20 mouse cellular contexts compared by ENCODE assay signal in genomic region chr12:83364771-83365170, GRCm38 (mm10).
DNase-seq lines count a peak whose midpoint lies in the region; ATAC-seq and TF ChIP-seq lines count a peak whose summit lies in the region.
"Had no signal": no experiment of that assay in that cellular context is flagged by ENCODE, and none has a peak within 500 bp of the region (broad histone marks: within the 10 kb centered on the region; RNA-seq: fewer than 3 reads in every experiment).

No protein-coding gene starts in this region.

- no peak overlapping the region for H3K27ac ChIP-seq in kidney, postnatal 0 days
- no peak overlapping the region for H3K27ac ChIP-seq in CH12.LX (ENCODE audit: insufficient read depth, low read depth)
- no peak overlapping the region for H3K27ac ChIP-seq in midbrain, embryonic 13.5 days
- H3K27ac ChIP-seq: heart, embryonic 15.5 days; hindbrain, embryonic 10.5 days; limb, embryonic 12.5 days; stomach, embryonic 15.5 days had no signal

- H3K4me1 ChIP-seq in kidney, postnatal 0 days (replicated peaks; ENCODE audit: insufficient read depth, low read length): no peaks in the 10 kb centered on the region
- H3K4me1 ChIP-seq in CH12.LX (ENCODE audit: control insufficient read depth in 1 of 2, insufficient read depth in 2 of 2): peaks cover 0 to 3% of the 10 kb centered on the region in 2 experiments; a peak in 1 of 4 replicates
- no peaks in the 10 kb centered on the region for H3K4me1 ChIP-seq in midbrain, embryonic 13.5 days (replicated peaks)
- H3K4me1 ChIP-seq: heart, embryonic 15.5 days; limb, embryonic 12.5 days; stomach, embryonic 15.5 days had no signal

- in situ Hi-C loops in CH12.LX (cut with MboI; ENCODE audit: low pct_ligation_motif_present, low pct_unique_long_range_greater_than_20kb, low sequenced_read_pairs): no loop called here

- dilution Hi-C loops in CH12.LX (cut with MboI; ENCODE audit: extremely low pct_ligation_motif_present, extremely low pct_unique_long_range_greater_than_20kb, low sequenced_read_pairs): no loop called here

- 73% methylated on average over 3 of the region's 3 CpGs for WGBS in kidney, postnatal 0 days
- 64% methylated on average over 3 of the region's 3 CpGs for WGBS in midbrain, embryonic 13.5 days

- no peaks in the 10 kb centered on the region for H3K79me2 ChIP-seq in CH12.LX (replicated peaks; ENCODE audit: control insufficient read depth, extremely low read depth, insufficient read depth, poor library complexity, severe bottlenecking)

- TF ChIP-seq CTCF in kidney, postnatal 0 days (IDR thresholded peaks at IDR 0.05; ENCODE audit: low read depth): peak; percentile 14; the same call in 1 of the 2 replicates
- TF ChIP-seq CTCF in CH12.LX (conservative IDR thresholded peaks at IDR 0.05 in 1 of 2, IDR thresholded peaks at IDR 0.05 in 1 of 2; ENCODE audit: low read depth in 2 of 2, low read length in 2 of 2): peak; percentile 8 to 28; a peak in 1 of 4 replicates

- no peak for ATAC-seq in kidney, postnatal 0 days (replicated peaks; ENCODE audit: low FRiP score, low read depth)
- no peak for ATAC-seq in midbrain, embryonic 13.5 days
- ATAC-seq: activated CD4-positive, CD25-positive, alpha-beta regulatory T cell, adult 4 months; midbrain, embryonic 16.5 days had no signal

- H3K9me3 ChIP-seq in kidney, postnatal 0 days (replicated peaks; ENCODE audit: low read length): no peaks in the 10 kb centered on the region; the same call in 1 of the 2 replicates
- H3K9me3 ChIP-seq in CH12.LX (replicated peaks; ENCODE audit: low read length): peaks cover 4% of the 10 kb centered on the region
- H3K9me3 ChIP-seq in midbrain, embryonic 13.5 days: peaks cover 4% of the 10 kb centered on the region; the same call in 1 of the 2 replicates
- H3K9me3 ChIP-seq: stomach, embryonic 15.5 days had no signal

- H3K9ac ChIP-seq in kidney, postnatal 0 days (ENCODE audit: low read depth, low read length): no peak overlapping the region
- no peak overlapping the region for H3K9ac ChIP-seq in CH12.LX (ENCODE audit: insufficient read depth, low read depth)
- no peak overlapping the region for H3K9ac ChIP-seq in midbrain, embryonic 13.5 days (replicated peaks)
- H3K9ac ChIP-seq: heart, embryonic 15.5 days; limb, embryonic 12.5 days; stomach, embryonic 15.5 days had no signal

- no peak overlapping the region for H3K4me3 ChIP-seq in kidney, postnatal 0 days (replicated peaks; ENCODE audit: low read depth, low read length)
- no peak overlapping the region for H3K4me3 ChIP-seq in CH12.LX (replicated peaks in 1 of 3; ENCODE audit: low read depth in 2 of 3, low read length in 2 of 3, poor library complexity in 1 of 3)
- H3K4me3 ChIP-seq in midbrain, embryonic 13.5 days (replicated peaks): no peak overlapping the region
- H3K4me3 ChIP-seq: heart, embryonic 15.5 days; hindbrain, embryonic 10.5 days; limb, embryonic 12.5 days; stomach, embryonic 15.5 days had no signal

- no peak for DNase-seq in kidney, postnatal 0 days (ENCODE audit: low spot score)
- no peak for DNase-seq in kidney, adult 18-20 months
- DNase-seq in A20 (ENCODE audit: low read depth, low spot score) (peak; percentile 4), CH12.LX (ENCODE audit: extremely low read depth) (no peak), R1 (ENCODE audit: low read depth, low spot score) (peak; percentile 58)
- no peak for DNase-seq in thymus, postnatal 4 days
- no peak for DNase-seq in urinary bladder, postnatal 25 days (ENCODE audit: low spot score)
- DNase-seq: adrenal gland, postnatal 10 days; cerebellum, postnatal 14 days; kidney, adult 9 months; kidney, postnatal 36 days; lung, postnatal 10 days; right cerebral cortex, postnatal 14 days had no signal

- no peak overlapping the region for H3K4me2 ChIP-seq in kidney, postnatal 0 days (ENCODE audit: low read length)
- no peak overlapping the region for H3K4me2 ChIP-seq in CH12.LX (ENCODE audit: insufficient read depth, low read depth, poor library complexity, severe bottlenecking)
- no peak overlapping the region for H3K4me2 ChIP-seq in midbrain, embryonic 13.5 days (replicated peaks)
- H3K4me2 ChIP-seq: heart, embryonic 15.5 days; limb, embryonic 12.5 days; stomach, embryonic 15.5 days had no signal

- no peaks in the 10 kb centered on the region; the same call in 1 of the 2 replicates for H3K36me3 ChIP-seq in kidney, postnatal 0 days (ENCODE audit: insufficient read depth, low read length)
- no peaks in the 10 kb centered on the region for H3K36me3 ChIP-seq in CH12.LX (replicated peaks in 1 of 2; ENCODE audit: control insufficient read depth in 1 of 2, insufficient read depth in 1 of 2, low read length in 1 of 2)
- 0 out of 2 replicates have a peak, but pooled peaks cover 3% of the 10 kb centered on the region for H3K36me3 ChIP-seq in midbrain, embryonic 13.5 days
- H3K36me3 ChIP-seq: hindbrain, embryonic 10.5 days; limb, embryonic 12.5 days; stomach, embryonic 15.5 days had no signal

- no peak for TF ChIP-seq RAD21 in CH12.LX (IDR thresholded peaks at IDR 0.05; ENCODE audit: low read depth, low read length)

- TF ChIP-seq POLR2A in CH12.LX (IDR thresholded peaks at IDR 0.05; ENCODE audit: low read depth, low read length): no peak

- no peak for TF ChIP-seq EP300 in CH12.LX (IDR thresholded peaks at IDR 0.05; ENCODE audit: low read length)

- no peaks in the 10 kb centered on the region for H3K27me3 ChIP-seq in kidney, postnatal 0 days (ENCODE audit: insufficient read depth, low read length)
- H3K27me3 ChIP-seq in CH12.LX (replicated peaks): no peaks in the 10 kb centered on the region
- H3K27me3 ChIP-seq in midbrain, embryonic 13.5 days: no peaks in the 10 kb centered on the region
- H3K27me3 ChIP-seq: heart, embryonic 15.5 days; limb, embryonic 12.5 days; stomach, embryonic 15.5 days had no signal

TF ChIP-seq in CH12.LX, 34 proteins besides CTCF, POLR2A, EP300 and RAD21:
- TF ChIP-seq SMC3 (IDR thresholded peaks at IDR 0.05; ENCODE audit: low read depth, low read length): no peak
- no peak for TF ChIP-seq NELFE (IDR thresholded peaks at IDR 0.05; ENCODE audit: low read depth, low read length)
- no peak for TF ChIP-seq JUN (IDR thresholded peaks at IDR 0.05; ENCODE audit: insufficient read depth, low read depth, low read length)
- TF ChIP-seq ZNF384 (IDR thresholded peaks at IDR 0.05; ENCODE audit: low read depth, low read length): no peak
- no peak for TF ChIP-seq GABPA (IDR thresholded peaks at IDR 0.05; ENCODE audit: insufficient replicate concordance, low read depth, low read length)
- TF ChIP-seq ZKSCAN1 (IDR thresholded peaks at IDR 0.05; ENCODE audit: borderline replicate concordance, low read depth, low read length): no peak
- no peak for TF ChIP-seq KAT2A (IDR thresholded peaks at IDR 0.05; ENCODE audit: insufficient replicate concordance, low read length)
- no peak for TF ChIP-seq NRF1 (IDR thresholded peaks at IDR 0.05; ENCODE audit: low read depth, low read length)
- no peak for TF ChIP-seq MAFK (IDR thresholded peaks at IDR 0.05; ENCODE audit: insufficient replicate concordance, low read length)
- no peak for TF ChIP-seq CHD1 (IDR thresholded peaks at IDR 0.05; ENCODE audit: low read depth, low read length)
- TF ChIP-seq POLR2AphosphoS2 (IDR thresholded peaks at IDR 0.05; ENCODE audit: low read depth, low read length): no peak
- TF ChIP-seq RCOR1 (conservative IDR thresholded peaks at IDR 0.05; ENCODE audit: low read depth, low read length): no peak
- no peak for TF ChIP-seq IRF4 (IDR thresholded peaks at IDR 0.05; ENCODE audit: low read depth, low read length)
- no peak for TF ChIP-seq MAZ (IDR thresholded peaks at IDR 0.05; ENCODE audit: low read depth, low read length)
- no peak for TF ChIP-seq SIN3A (IDR thresholded peaks at IDR 0.05; ENCODE audit: low read length)
- no peak for TF ChIP-seq USF2 (conservative IDR thresholded peaks at IDR 0.05; ENCODE audit: low read depth, low read length)
- TF ChIP-seq TCF12 (IDR thresholded peaks at IDR 0.05; ENCODE audit: low read depth, low read length): no peak

Comparison
In these comparisons a context has a peak if more than half of its experiments do, and no peak if none do; other contexts are left out.
1. DNase-seq: peak in A20 (single experiment) and R1 (single experiment); none in kidney, postnatal 0 days (single experiment), kidney, adult 18-20 months (single experiment), CH12.LX (single experiment), thymus, postnatal 4 days (single experiment) and urinary bladder, postnatal 25 days (single experiment).